Mouse (Mus musculus) embryonic facial prominence, embryonic 10.5 days (tissue): Measurements from ENCODE around the gene Psmd1. TPM values are rescaled to one million over a fixed set of nuclear protein-coding genes. Genes with fewer than 3 reads are reported as not detected.

Experiments
- DNase-seq: peaks from one replicate; pipeline ENCODE4 v3.0.0-alpha.2; 2017; ENCODE audit warnings: low spot score
- H3K27ac ChIP-seq: fragments of 300-500 bp; sonication (generic); replicated peaks from 2 replicates; pipeline ENCODE4 v1.5.1; 2016; ENCODE audit warnings: mild to moderate bottlenecking
- H3K27me3 ChIP-seq: fragments of 300-500 bp; sonication (generic); replicated peaks from 2 replicates; pipeline ENCODE4 v1.6.1; 2016; ENCODE audit warnings: low read depth, mild to moderate bottlenecking; ENCODE audit not compliant: poor library complexity, severe bottlenecking
- H3K36me3 ChIP-seq: fragments of 300-500 bp; sonication (generic); replicated peaks from 2 replicates; pipeline ENCODE4 v1.6.1; 2016; ENCODE audit warnings: mild to moderate bottlenecking, moderate library complexity
- H3K4me1 ChIP-seq: fragments of 300-500 bp; sonication (generic); 2 replicates; pipeline ENCODE4 v1.6.1; 2016
- H3K4me3 ChIP-seq: fragments of 300-500 bp; sonication (generic); 2 replicates; pipeline ENCODE4 v1.5.1; 2016; ENCODE audit warnings: mild to moderate bottlenecking, moderate library complexity
- H3K9me3 ChIP-seq: fragments of 300-500 bp; sonication (generic); 2 replicates; pipeline ENCODE4 v1.6.1; 2016; ENCODE audit warnings: mild to moderate bottlenecking
- WGBS: fragments of 180-500 bp; shearing (Covaris S2); methylation state at CpG from one replicate; pipeline ENCODE4 v1.1.7; 2016; 5-methylcytosine and 5-hydroxymethylcytosine counted together
- polyA plus RNA-seq: library from polyadenylated mRNA; unstranded; fragments of >200 nt; fragmentation: Nextera tagmentation; extraction: Ambion mirVana; gene quantifications from 2 replicates; pipeline ENCODE4 v1.2.1, GENCODE M21; 2016

Gene Psmd1
- polyA plus RNA-seq, 1 experiment from 2014 or later: 228 TPM

- Histone ChIP-seq H3K4me1 (peaks cover 19% of the 10 kb centered on the region), H3K27ac (no peak overlapping the region), H3K4me3 (no peak overlapping the region), H3K27me3 (no peaks in the 10 kb centered on the region), H3K9me3 (no peaks in the 10 kb centered on the region), H3K36me3 (no peaks in the 10 kb centered on the region)
- 84% methylated on average over 6 of the region's 6 CpGs for WGBS
- DNase-seq: no peak
These were observed 86.7 kb downstream of the Psmd1 start for GRCm38 (mm10) chr1:86150929-86151328.

- Histone ChIP-seq H3K4me3 (no peak overlapping the region), H3K36me3 (no peaks in the 10 kb centered on the region), H3K4me1 (peaks cover 20% of the 10 kb centered on the region), H3K27me3 (no peaks in the 10 kb centered on the region), H3K9me3 (no peaks in the 10 kb centered on the region), H3K27ac (no peak overlapping the region)
- WGBS: 86% methylated on average over 7 of the region's 7 CpGs
- DNase-seq: no peak
These were observed 87.2 kb downstream of the Psmd1 start for GRCm38 (mm10) chr1:86151376-86151775.

- no peak overlapping the region for H3K4me3 ChIP-seq
- WGBS: 89% methylated on average over 1 of the region's 1 CpGs
- H3K9me3 ChIP-seq: no peaks in the 10 kb centered on the region
- DNase-seq: no peak
- peaks cover 20% of the 10 kb centered on the region for H3K4me1 ChIP-seq
- no peak overlapping the region for H3K27ac ChIP-seq
- H3K27me3 ChIP-seq: no peaks in the 10 kb centered on the region
- peaks cover 3% of the 10 kb centered on the region for H3K36me3 ChIP-seq
These were observed 88.4 kb downstream of the Psmd1 start for GRCm38 (mm10) chr1:86152618-86153017.

GRCm38 (mm10) chr1:86154133-86154823 is 90.1 kb downstream of the Psmd1 start, which contains the start of gene Armc9:
Gene Armc9, plus strand, starts transcription at chr1:86154780.
- peak; percentile 97 for DNase-seq
- peak within 1 kb of the TSS; percentile 87 for H3K27ac ChIP-seq

GRCm38 (mm10) chr1:86154824-86155164 is 90.6 kb downstream of the Psmd1 start:
- Histone ChIP-seq H3K27me3 (no peaks in the 10 kb centered on the region), H3K4me3 (peak overlapping the region; percentile 92), H3K36me3 (peaks cover 12% of the 10 kb centered on the region), H3K9me3 (no peaks in the 10 kb centered on the region), H3K4me1 (peaks cover 20% of the 10 kb centered on the region), H3K27ac (peak overlapping the region; percentile 87)
- no peak for DNase-seq
- 0% methylated on average over 18 of the region's 18 CpGs for WGBS

More at GRCm38 (mm10) chr1:86154133-86154823, 90.1 kb downstream of the Psmd1 start, which contains the start of gene Armc9:
- Histone ChIP-seq H3K9me3 (no peaks in the 10 kb centered on the region), H3K27me3 (no peaks in the 10 kb centered on the region), H3K4me1 (peaks cover 20% of the 10 kb centered on the region), H3K4me3 (peak within 1 kb of the TSS; percentile 92), H3K36me3 (peaks cover 12% of the 10 kb centered on the region)
- 5% methylated on average over 40 of the region's 40 CpGs for WGBS

GRCm38 (mm10) chr1:86156075-86156474 is 91.9 kb downstream of the Psmd1 start:
- no peak for DNase-seq
- WGBS: 84% methylated on average over 3 of the region's 3 CpGs
- H3K9me3 ChIP-seq: no peaks in the 10 kb centered on the region
- peak overlapping the region; percentile 92; the same call in 1 of the 2 replicates for H3K4me3 ChIP-seq
- no peaks in the 10 kb centered on the region for H3K27me3 ChIP-seq
- no peak overlapping the region for H3K27ac ChIP-seq
- peaks cover 24% of the 10 kb centered on the region for H3K36me3 ChIP-seq
- peaks cover 20% of the 10 kb centered on the region for H3K4me1 ChIP-seq

- 88% methylated on average over 6 of the region's 6 CpGs for WGBS
- peaks cover 20% of the 10 kb centered on the region for H3K4me1 ChIP-seq
- no peaks in the 10 kb centered on the region for H3K27me3 ChIP-seq
- no peak overlapping the region for H3K27ac ChIP-seq
- H3K36me3 ChIP-seq: peaks cover 29% of the 10 kb centered on the region
- no peak overlapping the region for H3K4me3 ChIP-seq
- DNase-seq: no peak
- H3K9me3 ChIP-seq: no peaks in the 10 kb centered on the region
These were observed 92.4 kb downstream of the Psmd1 start for GRCm38 (mm10) chr1:86156595-86156994.

GRCm38 (mm10) chr1:86160059-86160458 is 95.9 kb downstream of the Psmd1 start:
- Histone ChIP-seq H3K27me3 (no peaks in the 10 kb centered on the region), H3K36me3 (peaks cover 61% of the 10 kb centered on the region)
- 89% methylated on average over 6 of the region's 6 CpGs for WGBS

GRCm38 (mm10) chr1:86160479-86160878 is 96.3 kb downstream of the Psmd1 start:
- peaks cover 64% of the 10 kb centered on the region for H3K36me3 ChIP-seq
- H3K4me1 ChIP-seq: peaks cover 6% of the 10 kb centered on the region
- no peak overlapping the region for H3K4me3 ChIP-seq
- no peak overlapping the region for H3K27ac ChIP-seq
- 92% methylated on average over 5 of the region's 5 CpGs for WGBS
- no peak for DNase-seq
- no peaks in the 10 kb centered on the region for H3K27me3 ChIP-seq
- H3K9me3 ChIP-seq: no peaks in the 10 kb centered on the region

More at GRCm38 (mm10) chr1:86160059-86160458, 95.9 kb downstream of the Psmd1 start:
- no peak overlapping the region for H3K27ac ChIP-seq
- DNase-seq: no peak
- no peak overlapping the region for H3K4me3 ChIP-seq
- peaks cover 11% of the 10 kb centered on the region for H3K4me1 ChIP-seq
- no peaks in the 10 kb centered on the region for H3K9me3 ChIP-seq

- WGBS: 95% methylated on average over 5 of the region's 5 CpGs
- no peak for DNase-seq
- Histone ChIP-seq H3K4me1 (peaks cover under 1% of the 10 kb centered on the region), H3K27ac (no peak overlapping the region), H3K36me3 (peaks cover 70% of the 10 kb centered on the region), H3K9me3 (no peaks in the 10 kb centered on the region), H3K27me3 (no peaks in the 10 kb centered on the region), H3K4me3 (no peak overlapping the region)
These were observed 96.9 kb downstream of the Psmd1 start for GRCm38 (mm10) chr1:86161061-86161460.

- Histone ChIP-seq H3K27me3 (no peaks in the 10 kb centered on the region), H3K9me3 (no peaks in the 10 kb centered on the region), H3K4me1 (no peaks in the 10 kb centered on the region), H3K4me3 (no peak overlapping the region), H3K36me3 (peaks cover 85% of the 10 kb centered on the region), H3K27ac (no peak overlapping the region)
- no peak for DNase-seq
- WGBS: 89% methylated on average over 5 of the region's 5 CpGs
These were observed 110.4 kb downstream of the Psmd1 start for GRCm38 (mm10) chr1:86174602-86175001.

- Histone ChIP-seq H3K9me3 (no peaks in the 10 kb centered on the region), H3K4me3 (no peak overlapping the region), H3K27ac (no peak overlapping the region), H3K27me3 (no peaks in the 10 kb centered on the region), H3K36me3 (peaks cover 76% of the 10 kb centered on the region), H3K4me1 (no peaks in the 10 kb centered on the region)
- 82% methylated on average over 2 of the region's 2 CpGs for WGBS
- no peak for DNase-seq
These were observed 111.9 kb downstream of the Psmd1 start for GRCm38 (mm10) chr1:86176066-86176465.

- Histone ChIP-seq H3K4me1 (no peaks in the 10 kb centered on the region), H3K36me3 (peaks cover 56% of the 10 kb centered on the region), H3K27me3 (no peaks in the 10 kb centered on the region)
These were observed 114.5 kb downstream of the Psmd1 start for GRCm38 (mm10) chr1:86178462-86179253.

More at GRCm38 (mm10) chr1:86178462-86179253, 114.5 kb downstream of the Psmd1 start:
- 48% methylated on average over 7 of the region's 7 CpGs for WGBS
- H3K4me3 ChIP-seq: no peak overlapping the region
- no peaks in the 10 kb centered on the region for H3K9me3 ChIP-seq
- DNase-seq: peak; percentile 86
- H3K27ac ChIP-seq: no peak overlapping the region
